Mouse (Mus musculus): ENCODE measurements around the gene 1700088E04Rik. TPM values are rescaled to one million over a fixed set of nuclear protein-coding genes. Genes with fewer than 3 reads are reported as not detected.

Gene 1700088E04Rik
- 10 to 100 TPM; 12.1 to 13.1 TPM for total RNA-seq (2021)

- intact Hi-C loops (cut with DNase I): no loop called here
- DNase-seq: peak; percentile 96
Observed at GRCm38 (mm10) chr15:79140866-79141565, at the start of gene 1700088E04Rik, which contains the start of gene Polr2f. 1700088E04Rik (minus strand) TSS chr15:79141253. Polr2f (plus strand) TSS chr15:79141009.

GRCm38 (mm10) chr15:79187819-79188218 lies 46.8 kb upstream of the 1700088E04Rik start:
- intact Hi-C loops (cut with DNase I): no loop called here
- DNase-seq: no peak

GRCm38 (mm10) chr15:79185213-79185612 lies 44.2 kb upstream of the 1700088E04Rik start:
- intact Hi-C loops (cut with DNase I): no loop called here
- no peak for DNase-seq

- no peak for DNase-seq
- intact Hi-C loops (cut with DNase I): no loop called here
Observed at GRCm38 (mm10) chr15:79176905-79177304, 35.9 kb upstream of the 1700088E04Rik start.

GRCm38 (mm10) chr15:79166712-79167111 lies 25.7 kb upstream of the 1700088E04Rik start:
- intact Hi-C loops (cut with DNase I): no loop called here
- peak; percentile 30 for DNase-seq

- DNase-seq: no peak
- intact Hi-C loops (cut with DNase I): no loop called here
Observed at GRCm38 (mm10) chr15:79165140-79165539, 24.1 kb upstream of the 1700088E04Rik start, which contains the start of gene Sox10. Sox10 (minus strand) TSS chr15:79165240.

- intact Hi-C loops (cut with DNase I): no loop called here
Observed at GRCm38 (mm10) chr15:79164251-79164650, 23.2 kb upstream of the 1700088E04Rik start.

GRCm38 (mm10) chr15:79162822-79163221 lies 21.8 kb upstream of the 1700088E04Rik start:
- intact Hi-C loops (cut with DNase I): no loop called here

More at GRCm38 (mm10) chr15:79164251-79164650, 23.2 kb upstream of the 1700088E04Rik start:
- no peak for DNase-seq

GRCm38 (mm10) chr15:79162301-79162700 lies 21.2 kb upstream of the 1700088E04Rik start:
- intact Hi-C loops (cut with DNase I): no loop called here
- no peak for DNase-seq

More at GRCm38 (mm10) chr15:79162822-79163221, 21.8 kb upstream of the 1700088E04Rik start:
- DNase-seq: no peak

- intact Hi-C loops (cut with DNase I): no loop called here
- DNase-seq: no peak
Observed at GRCm38 (mm10) chr15:79155572-79155971, 14.5 kb upstream of the 1700088E04Rik start.

GRCm38 (mm10) chr15:79152709-79153108 lies 11.7 kb upstream of the 1700088E04Rik start:
- intact Hi-C loops (cut with DNase I): no loop called here
- DNase-seq: no peak

- DNase-seq: no peak
Observed at GRCm38 (mm10) chr15:79151881-79152280, 10.8 kb upstream of the 1700088E04Rik start.

GRCm38 (mm10) chr15:79148533-79148932 lies 7.5 kb upstream of the 1700088E04Rik start:
- peak; percentile 88 for DNase-seq
- intact Hi-C loops (cut with DNase I): no loop called here

More at GRCm38 (mm10) chr15:79151881-79152280, 10.8 kb upstream of the 1700088E04Rik start:
- intact Hi-C loops (cut with DNase I): no loop called here

- DNase-seq: no peak
- intact Hi-C loops (cut with DNase I): no loop called here
Observed at GRCm38 (mm10) chr15:79145522-79145921, 4.5 kb upstream of the 1700088E04Rik start.

- intact Hi-C loops (cut with DNase I): no loop called here
- DNase-seq: no peak
Observed at GRCm38 (mm10) chr15:79144021-79144420, 3.0 kb upstream of the 1700088E04Rik start.

GRCm38 (mm10) chr15:79143316-79143715 lies 2.3 kb upstream of the 1700088E04Rik start:
- intact Hi-C loops (cut with DNase I): no loop called here
- DNase-seq: no peak

- intact Hi-C loops (cut with DNase I): no loop called here
- no peak for DNase-seq
Observed at GRCm38 (mm10) chr15:79141566-79141917, 489 bp upstream of the 1700088E04Rik start.

- DNase-seq: no peak
- intact Hi-C loops (cut with DNase I): no loop called here
Observed at GRCm38 (mm10) chr15:79139640-79140039, 1.4 kb downstream of the 1700088E04Rik start.

- no peak for DNase-seq
- intact Hi-C loops (cut with DNase I): no loop called here
Observed at GRCm38 (mm10) chr15:79135783-79136575, 5.1 kb downstream of the 1700088E04Rik start.

GRCm38 (mm10) chr15:79135332-79135731 lies 5.7 kb downstream of the 1700088E04Rik start:
- intact Hi-C loops (cut with DNase I): no loop called here
- no peak for DNase-seq

- DNase-seq: no peak
- intact Hi-C loops (cut with DNase I): no loop called here
Observed at GRCm38 (mm10) chr15:79134496-79135270, 6.4 kb downstream of the 1700088E04Rik start.

All from left cerebral cortex, postnatal 4 days (tissue).